Mouse (Mus musculus): ENCODE measurements around the gene Cpa3. TPM values are rescaled to one million over a fixed set of nuclear protein-coding genes. Genes with fewer than 3 reads are reported as not detected.

Cpa3 gene
- 1.9 and 2.3 TPM in 2 replicates for polyA plus RNA-seq (2012; rRNA removed)

GRCm38 (mm10) chr3:20242050-20242449 is at the start of gene Cpa3:
TSS of gene Cpa3 (minus strand) at chr3:20242181.
- H3K27ac ChIP-seq (ENCODE audit: control insufficient read depth, insufficient read depth, low read length): no peak within 1 kb of the TSS
- TF ChIP-seq POLR2A (IDR thresholded peaks at IDR 0.05; ENCODE audit: control insufficient read depth, extremely low read depth, insufficient read depth, low read length, poor library complexity): no peak
- TF ChIP-seq CTCF (IDR thresholded peaks at IDR 0.05; ENCODE audit: borderline replicate concordance, control insufficient read depth, extremely low read depth, insufficient read depth, low read length, poor library complexity): no peak

DNA sequence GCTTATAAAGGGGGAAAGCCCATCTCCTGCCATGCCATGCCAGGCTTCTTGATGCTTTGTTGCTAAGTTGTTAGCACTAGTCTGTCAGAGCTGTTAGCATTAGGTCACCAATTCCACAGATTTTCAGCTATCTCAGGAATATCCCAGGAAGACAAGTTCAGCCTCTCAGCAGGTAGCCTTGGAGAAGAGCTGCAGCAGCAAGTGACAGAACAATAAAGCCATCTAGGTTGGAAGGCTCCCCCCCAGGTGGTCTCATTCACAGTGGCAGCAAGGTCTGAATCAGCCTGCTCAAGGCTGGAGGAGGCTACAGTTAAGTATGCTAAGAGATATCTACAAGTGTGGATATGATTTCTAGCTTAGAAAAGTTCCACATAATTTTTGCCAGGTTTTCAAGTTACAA is 49.4 kb upstream of the Cpa3 start:
- TF ChIP-seq POLR2A (IDR thresholded peaks at IDR 0.05; ENCODE audit: control insufficient read depth, extremely low read depth, insufficient read depth, low read length, poor library complexity) (no peak), CTCF (IDR thresholded peaks at IDR 0.05; ENCODE audit: borderline replicate concordance, control insufficient read depth, extremely low read depth, insufficient read depth, low read length, poor library complexity) (no peak)
- Histone ChIP-seq H3K27me3 (ENCODE audit: control insufficient read depth, insufficient read depth, low read length) (no peaks in the 10 kb centered on the region), H3K36me3 (ENCODE audit: control insufficient read depth, insufficient read depth, low read length) (no peaks in the 10 kb centered on the region), H3K4me1 (replicated peaks; ENCODE audit: control insufficient read depth, insufficient read depth, low read length) (no peaks in the 10 kb centered on the region), H3K27ac (ENCODE audit: control insufficient read depth, insufficient read depth, low read length) (no peak overlapping the region), H3K4me3 (ENCODE audit: control insufficient read depth, insufficient read depth, low read length) (no peak overlapping the region)
- no peak for DNase-seq

More at GRCm38 (mm10) chr3:20242050-20242449, at the start of gene Cpa3:
- Histone ChIP-seq H3K4me1 (replicated peaks; ENCODE audit: control insufficient read depth, insufficient read depth, low read length) (no peaks in the 10 kb centered on the region), H3K36me3 (ENCODE audit: control insufficient read depth, insufficient read depth, low read length) (no peaks in the 10 kb centered on the region), H3K27me3 (ENCODE audit: control insufficient read depth, insufficient read depth, low read length) (no peaks in the 10 kb centered on the region), H3K4me3 (ENCODE audit: control insufficient read depth, insufficient read depth, low read length) (no peak within 1 kb of the TSS)
- WGBS: 3% methylated on average over 3 of the region's 3 CpGs
- no peak for DNase-seq

DNA sequence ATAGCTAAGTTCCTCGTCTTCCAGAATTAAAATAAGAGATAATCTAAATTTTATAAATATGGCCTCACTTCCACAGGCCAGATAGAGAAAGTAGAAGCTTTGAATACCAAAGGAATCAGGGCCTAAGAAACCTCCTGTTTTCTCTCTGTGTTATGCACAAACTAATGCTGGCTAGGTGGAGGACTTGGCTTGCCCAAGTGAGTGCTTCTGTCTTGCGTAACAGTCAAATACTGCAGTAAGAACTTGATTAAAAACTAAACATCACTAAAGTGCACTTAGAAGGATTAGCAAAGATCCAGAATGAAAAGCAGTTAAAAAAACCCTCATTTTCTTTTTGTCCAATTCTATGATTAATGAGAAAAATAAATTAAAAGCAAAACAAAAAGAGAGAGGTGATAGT is 46.8 kb upstream of the Cpa3 start:
- no peaks in the 10 kb centered on the region for H3K4me1 ChIP-seq (replicated peaks; ENCODE audit: control insufficient read depth, insufficient read depth, low read length)
- no peak for DNase-seq
- H3K4me3 ChIP-seq (ENCODE audit: control insufficient read depth, insufficient read depth, low read length): no peak overlapping the region
- TF ChIP-seq CTCF (IDR thresholded peaks at IDR 0.05; ENCODE audit: borderline replicate concordance, control insufficient read depth, extremely low read depth, insufficient read depth, low read length, poor library complexity) (no peak), POLR2A (IDR thresholded peaks at IDR 0.05; ENCODE audit: control insufficient read depth, extremely low read depth, insufficient read depth, low read length, poor library complexity) (no peak)
- H3K27ac ChIP-seq (ENCODE audit: control insufficient read depth, insufficient read depth, low read length): no peak overlapping the region
- no peaks in the 10 kb centered on the region for H3K27me3 ChIP-seq (ENCODE audit: control insufficient read depth, insufficient read depth, low read length)
- no peaks in the 10 kb centered on the region for H3K36me3 ChIP-seq (ENCODE audit: control insufficient read depth, insufficient read depth, low read length)
- WGBS: 95% methylated on average over 2 of the region's 2 CpGs

DNA sequence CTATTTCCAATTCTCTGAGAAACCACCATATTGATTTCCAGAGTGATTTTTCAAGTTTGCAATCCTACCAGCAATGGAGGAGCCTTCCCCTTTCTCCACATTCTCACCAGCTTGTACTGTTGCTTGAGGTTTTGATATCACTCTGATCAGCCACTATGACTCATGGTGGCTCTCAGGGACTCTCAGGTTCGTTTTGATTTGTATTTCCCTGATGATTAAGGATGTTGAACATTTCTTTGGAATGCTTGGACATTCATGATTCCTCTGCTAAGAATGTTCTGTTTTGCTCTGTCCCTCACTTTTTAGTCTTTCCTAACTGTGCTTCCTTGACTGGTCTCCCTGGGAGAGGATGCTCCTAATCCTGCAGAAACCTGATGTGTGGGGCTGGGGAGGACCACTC is 39.8 kb upstream of the Cpa3 start:
- Histone ChIP-seq H3K4me3 (ENCODE audit: control insufficient read depth, insufficient read depth, low read length) (no peak overlapping the region), H3K27ac (ENCODE audit: control insufficient read depth, insufficient read depth, low read length) (no peak overlapping the region), H3K27me3 (ENCODE audit: control insufficient read depth, insufficient read depth, low read length) (no peaks in the 10 kb centered on the region), H3K36me3 (ENCODE audit: control insufficient read depth, insufficient read depth, low read length) (no peaks in the 10 kb centered on the region), H3K4me1 (replicated peaks; ENCODE audit: control insufficient read depth, insufficient read depth, low read length) (no peaks in the 10 kb centered on the region)
- 66% methylated on average over 1 of the region's 1 CpGs for WGBS
- no peak for DNase-seq
- TF ChIP-seq POLR2A (IDR thresholded peaks at IDR 0.05; ENCODE audit: control insufficient read depth, extremely low read depth, insufficient read depth, low read length, poor library complexity) (no peak), CTCF (IDR thresholded peaks at IDR 0.05; ENCODE audit: borderline replicate concordance, control insufficient read depth, extremely low read depth, insufficient read depth, low read length, poor library complexity) (no peak)

DNA sequence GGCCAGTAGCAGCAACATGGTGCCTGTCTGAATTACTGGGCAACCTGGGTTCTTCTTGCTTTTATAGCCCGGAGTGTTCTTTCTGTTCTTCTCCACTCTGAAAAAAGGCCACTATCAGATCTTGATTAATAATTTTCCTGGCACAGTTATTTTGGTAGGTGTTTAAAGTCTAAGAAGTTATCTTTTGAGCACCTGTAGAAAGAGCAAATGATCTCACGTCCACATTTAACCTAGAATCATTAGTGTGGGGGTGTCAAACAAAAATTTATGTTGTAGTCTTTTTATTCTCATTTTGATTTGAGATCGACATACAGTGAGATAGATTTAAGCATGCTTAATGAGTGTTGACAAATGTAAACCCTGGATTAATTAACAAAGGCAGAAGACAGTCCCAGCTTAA is 33.7 kb upstream of the Cpa3 start, which contains the start of gene Cpb1:
Gene Cpb1, minus strand, starts transcription at position 101 of the 400 bp plus-strand sequence.
- H3K27me3 ChIP-seq (ENCODE audit: control insufficient read depth, insufficient read depth, low read length): no peaks in the 10 kb centered on the region
- DNase-seq: no peak
- WGBS: 96% methylated on average over 3 of the region's 3 CpGs
- H3K27ac ChIP-seq (ENCODE audit: control insufficient read depth, insufficient read depth, low read length): no peak within 1 kb of the TSS
- TF ChIP-seq CTCF (IDR thresholded peaks at IDR 0.05; ENCODE audit: borderline replicate concordance, control insufficient read depth, extremely low read depth, insufficient read depth, low read length, poor library complexity) (no peak), POLR2A (IDR thresholded peaks at IDR 0.05; ENCODE audit: control insufficient read depth, extremely low read depth, insufficient read depth, low read length, poor library complexity) (no peak)
- no peaks in the 10 kb centered on the region for H3K4me1 ChIP-seq (replicated peaks; ENCODE audit: control insufficient read depth, insufficient read depth, low read length)
- H3K4me3 ChIP-seq (ENCODE audit: control insufficient read depth, insufficient read depth, low read length): no peak within 1 kb of the TSS
- H3K36me3 ChIP-seq (ENCODE audit: control insufficient read depth, insufficient read depth, low read length): no peaks in the 10 kb centered on the region

GRCm38 (mm10) chr3:20254566-20255479 is 12.8 kb upstream of the Cpa3 start:
- no peak for DNase-seq
- H3K4me3 ChIP-seq (ENCODE audit: control insufficient read depth, insufficient read depth, low read length): no peak overlapping the region
- no peaks in the 10 kb centered on the region for H3K36me3 ChIP-seq (ENCODE audit: control insufficient read depth, insufficient read depth, low read length)
- no peak for TF ChIP-seq CTCF (IDR thresholded peaks at IDR 0.05; ENCODE audit: borderline replicate concordance, control insufficient read depth, extremely low read depth, insufficient read depth, low read length, poor library complexity)
- H3K4me1 ChIP-seq (replicated peaks; ENCODE audit: control insufficient read depth, insufficient read depth, low read length): no peaks in the 10 kb centered on the region
- no peaks in the 10 kb centered on the region for H3K27me3 ChIP-seq (ENCODE audit: control insufficient read depth, insufficient read depth, low read length)
- H3K27ac ChIP-seq (ENCODE audit: control insufficient read depth, insufficient read depth, low read length): no peak overlapping the region
- 63% methylated on average over 9 of the region's 9 CpGs for WGBS
